Mouse (Mus musculus) forebrain, postnatal 0 days (tissue): ENCODE measurements around the gene Npas2. TPM values are rescaled to one million over a fixed set of nuclear protein-coding genes. Genes with fewer than 3 reads are reported as not detected.

Source experiments
- ATAC-seq: fragments of 200-750 bp; cut with Nextera tagmentation; 2 replicates; pipeline ENCODE4 v1.8.0; 2017; ENCODE audit warnings: mild to moderate bottlenecking, moderate library complexity
- DNase-seq: peaks from one replicate; pipeline ENCODE4 v3.0.0-alpha.2; 2015
- H3K27ac ChIP-seq: fragments of 300-500 bp; sonication (generic); 2 replicates; pipeline ENCODE4 v1.5.1; 2014; ENCODE audit warnings: low read depth, mild to moderate bottlenecking, antibody characterized with exemption, low read length, moderate library complexity, mixed read lengths
- H3K27me3 ChIP-seq: fragments of 300-500 bp; sonication (generic); 2 replicates; pipeline ENCODE4 v1.6.1; 2014; ENCODE audit warnings: mild to moderate bottlenecking, low read length, mixed read lengths; ENCODE audit not compliant: insufficient read depth
- H3K36me3 ChIP-seq: fragments of 300-500 bp; sonication (generic); 2 replicates; pipeline ENCODE4 v1.6.1; 2014; ENCODE audit warnings: mild to moderate bottlenecking, moderate library complexity; ENCODE audit not compliant: insufficient read depth
- H3K4me1 ChIP-seq: fragments of 300-500 bp; sonication (generic); 2 replicates; pipeline ENCODE4 v1.6.1; 2014; ENCODE audit warnings: antibody characterized with exemption; ENCODE audit not compliant: insufficient read depth
- H3K4me2 ChIP-seq: fragments of 300-500 bp; sonication (generic); 2 replicates; pipeline ENCODE4 v1.6.1; 2014; ENCODE audit warnings: low read depth, mild to moderate bottlenecking, moderate library complexity
- H3K4me3 ChIP-seq: fragments of 300-500 bp; sonication (generic); 2 replicates; pipeline ENCODE4 v1.5.1; 2014; ENCODE audit warnings: low read depth, low read length, mixed read lengths
- H3K9ac ChIP-seq: fragments of 300-500 bp; sonication (generic); 2 replicates; pipeline ENCODE4 v1.6.1; 2014; ENCODE audit warnings: mild to moderate bottlenecking
- H3K9me3 ChIP-seq: fragments of 300-500 bp; sonication (generic); 2 replicates; pipeline ENCODE4 v1.6.1; 2016; ENCODE audit warnings: low read length
- CTCF ChIP-seq: sonication (generic); IDR thresholded peaks from 2 replicates; pipeline ENCODE4 v1.5.1; 2016; ENCODE audit warnings: antibody characterized with exemption, control low read depth, low read depth
- WGBS: fragments of 180-500 bp; shearing (Covaris S2); extraction: QIAGEN DNeasy Blood & Tissue Kit; methylation state at CpG from one replicate; pipeline ENCODE4 v1.1.7; 2014; 5-methylcytosine and 5-hydroxymethylcytosine counted together
- polyA plus RNA-seq: library from polyadenylated mRNA; unstranded; fragments of >200 nt; fragmentation: Nextera tagmentation; extraction: Ambion mirVana; gene quantifications from 2 replicates; pipeline ENCODE4 v1.2.1, GENCODE M21; 2015
- total RNA-seq: library from RNA; depleted of rRNA; stranded (reverse); fragments of >200 nt; gene quantifications from 2 replicates; pipeline ENCODE4 v1.2.3, GENCODE M21; 2014

Npas2 gene
- total and polyA plus RNA-seq, 2 experiments from 2014 or later, result 3.3 to 4.6 TPM

GRCm38 (mm10) chr1:39373378-39373777 is 179.8 kb downstream of the Npas2 start:
- TF ChIP-seq CTCF, result no peak
- H3K4me2 ChIP-seq, result no peak overlapping the region
- no peak overlapping the region for H3K27ac ChIP-seq
- H3K9ac ChIP-seq, result no peak overlapping the region
- no peaks in the 10 kb centered on the region for H3K4me1 ChIP-seq
- no peak overlapping the region for H3K4me3 ChIP-seq
- DNase-seq (no peak), ATAC-seq (no peak)
- H3K27me3 ChIP-seq, result no peaks in the 10 kb centered on the region
- no peaks in the 10 kb centered on the region for H3K9me3 ChIP-seq
- 57% methylated on average over 4 of the region's 4 CpGs for WGBS
- H3K36me3 ChIP-seq, result peaks cover 52% of the 10 kb centered on the region

GRCm38 (mm10) chr1:39374231-39374809 is 180.8 kb downstream of the Npas2 start:
- no peaks in the 10 kb centered on the region for H3K9me3 ChIP-seq
- H3K4me2 ChIP-seq, result no peak overlapping the region
- DNase-seq (no peak), ATAC-seq (no peak)
- H3K4me3 ChIP-seq, result no peak overlapping the region
- no peak for TF ChIP-seq CTCF
- peaks cover 52% of the 10 kb centered on the region for H3K36me3 ChIP-seq
- WGBS, result 86% methylated on average over 5 of the region's 5 CpGs
- H3K27ac ChIP-seq, result no peak overlapping the region
- H3K4me1 ChIP-seq, result no peaks in the 10 kb centered on the region
- H3K9ac ChIP-seq, result no peak overlapping the region
- no peaks in the 10 kb centered on the region for H3K27me3 ChIP-seq

GRCm38 (mm10) chr1:39376121-39376520 is 182.6 kb downstream of the Npas2 start:
- H3K4me1 ChIP-seq, result no peaks in the 10 kb centered on the region
- WGBS, result 89% methylated on average over 7 of the region's 7 CpGs
- no peak for TF ChIP-seq CTCF
- no peak for ATAC-seq
- H3K36me3 ChIP-seq, result peaks cover 44% of the 10 kb centered on the region
- H3K4me2 ChIP-seq, result no peak overlapping the region
- H3K27ac ChIP-seq, result no peak overlapping the region
- H3K9me3 ChIP-seq, result no peaks in the 10 kb centered on the region
- no peaks in the 10 kb centered on the region for H3K27me3 ChIP-seq
- no peak for DNase-seq
- no peak overlapping the region for H3K4me3 ChIP-seq
- H3K9ac ChIP-seq, result no peak overlapping the region

GRCm38 (mm10) chr1:39376726-39377240 is 183.3 kb downstream of the Npas2 start:
- ATAC-seq, result no peak
- no peak for TF ChIP-seq CTCF
- no peak for DNase-seq
- no peaks in the 10 kb centered on the region for H3K4me1 ChIP-seq
- H3K9me3 ChIP-seq, result no peaks in the 10 kb centered on the region
- H3K4me2 ChIP-seq, result no peak overlapping the region
- no peaks in the 10 kb centered on the region for H3K27me3 ChIP-seq
- no peak overlapping the region for H3K9ac ChIP-seq
- WGBS, result 94% methylated on average over 9 of the region's 9 CpGs
- H3K36me3 ChIP-seq, result peaks cover 42% of the 10 kb centered on the region
- H3K4me3 ChIP-seq, result no peak overlapping the region
- no peak overlapping the region for H3K27ac ChIP-seq

GRCm38 (mm10) chr1:39378540-39378939 is 185.0 kb downstream of the Npas2 start:
- no peak overlapping the region for H3K9ac ChIP-seq
- H3K36me3 ChIP-seq, result peaks cover 25% of the 10 kb centered on the region
- ATAC-seq, result no peak
- H3K4me2 ChIP-seq, result no peak overlapping the region
- no peaks in the 10 kb centered on the region for H3K27me3 ChIP-seq
- no peak overlapping the region for H3K4me3 ChIP-seq
- 57% methylated on average over 1 of the region's 1 CpGs for WGBS
- DNase-seq, result no peak
- no peak overlapping the region; the same call in 1 of the 2 replicates for H3K27ac ChIP-seq
- H3K9me3 ChIP-seq, result no peaks in the 10 kb centered on the region
- H3K4me1 ChIP-seq, result no peaks in the 10 kb centered on the region
- no peak for TF ChIP-seq CTCF

- Histone ChIP-seq H3K9me3 (no peaks in the 10 kb centered on the region), H3K27me3 (no peaks in the 10 kb centered on the region), H3K9ac (no peak overlapping the region), H3K4me2 (no peak overlapping the region), H3K36me3 (peaks cover 26% of the 10 kb centered on the region), H3K4me1 (no peaks in the 10 kb centered on the region), H3K4me3 (no peak overlapping the region), H3K27ac (no peak overlapping the region)
- 78% methylated on average over 5 of the region's 5 CpGs for WGBS
- no peak for ATAC-seq
- no peak for TF ChIP-seq CTCF
- DNase-seq, result no peak
Measured at GRCm38 (mm10) chr1:39379021-39379420, 185.5 kb downstream of the Npas2 start.

GRCm38 (mm10) chr1:39381017-39381416 is 187.5 kb downstream of the Npas2 start:
- Histone ChIP-seq H3K4me2 (no peak overlapping the region), H3K4me1 (no peaks in the 10 kb centered on the region), H3K4me3 (no peak overlapping the region), H3K27ac (no peak overlapping the region), H3K9ac (no peak overlapping the region), H3K27me3 (no peaks in the 10 kb centered on the region), H3K36me3 (peaks cover 24% of the 10 kb centered on the region), H3K9me3 (no peaks in the 10 kb centered on the region)
- DNase-seq (no peak), ATAC-seq (no peak)
- TF ChIP-seq CTCF, result no peak
- WGBS, result 89% methylated on average over 9 of the region's 9 CpGs
